In genomic region chr1:74901686-74902085, GRCm38 (mm10) we compare ENCODE assay signal across 10 mouse cellular contexts. TPM values are rescaled to one million over a fixed set of nuclear protein-coding genes. Genes with fewer than 3 reads are reported as not detected.
DNase-seq lines count a peak whose midpoint lies in the region; ATAC-seq and TF ChIP-seq lines count a peak whose summit lies in the region.
"Had no signal": no experiment of that assay in that cellular context is flagged by ENCODE, and none has a peak within 500 bp of the region (broad histone marks: within the 10 kb centered on the region; RNA-seq: fewer than 3 reads in every experiment).

No protein-coding gene starts in this region.

- H3K9ac ChIP-seq in hindbrain, embryonic 12.5 days, result no peak overlapping the region
- H3K9ac ChIP-seq in forebrain, embryonic 16.5 days (replicated peaks; ENCODE audit: low read depth, low read length), result no peak overlapping the region
- H3K9ac ChIP-seq: embryonic facial prominence, embryonic 12.5 days had no signal

- TF ChIP-seq POLR2A in cortical plate, adult 2 months (IDR thresholded peaks at IDR 0.05; ENCODE audit: extremely low read depth, insufficient read depth, low read length), result no peak

- peaks cover 40% of the 10 kb centered on the region for H3K4me1 ChIP-seq in hindbrain, embryonic 10.5 days (replicated peaks)
- H3K4me1 ChIP-seq in hindbrain, embryonic 12.5 days, result peaks cover 24% of the 10 kb centered on the region
- H3K4me1 ChIP-seq in cortical plate, adult 2 months (ENCODE audit: control insufficient read depth, insufficient read depth, low read length), result no peaks in the 10 kb centered on the region
- peaks cover 14% of the 10 kb centered on the region for H3K4me1 ChIP-seq in forebrain, embryonic 16.5 days (replicated peaks; ENCODE audit: control insufficient read depth, insufficient read depth, low read length)

- peak; percentile 52 for TF ChIP-seq CTCF in cortical plate, adult 2 months (IDR thresholded peaks at IDR 0.05; ENCODE audit: extremely low read depth, insufficient read depth, low read length)

- H3K4me3 ChIP-seq in hindbrain, embryonic 10.5 days, result no peak overlapping the region
- no peak overlapping the region for H3K4me3 ChIP-seq in hindbrain, embryonic 12.5 days
- no peak overlapping the region for H3K4me3 ChIP-seq in cortical plate, adult 2 months (ENCODE audit: insufficient read depth, low read length)
- H3K4me3 ChIP-seq in forebrain, embryonic 16.5 days (replicated peaks; ENCODE audit: low read length), result no peak overlapping the region

- no peaks in the 10 kb centered on the region for H3K9me3 ChIP-seq in hindbrain, embryonic 10.5 days
- no peaks in the 10 kb centered on the region for H3K9me3 ChIP-seq in hindbrain, embryonic 12.5 days (replicated peaks)
- no peaks in the 10 kb centered on the region for H3K9me3 ChIP-seq in forebrain, embryonic 16.5 days (ENCODE audit: control insufficient read depth, low read length)
- H3K9me3 ChIP-seq: embryonic facial prominence, embryonic 12.5 days had no signal

- no peak overlapping the region for H3K27ac ChIP-seq in hindbrain, embryonic 10.5 days
- no peak overlapping the region for H3K27ac ChIP-seq in hindbrain, embryonic 12.5 days
- no peak overlapping the region for H3K27ac ChIP-seq in cortical plate, adult 2 months (ENCODE audit: insufficient read depth, low read length)
- H3K27ac ChIP-seq in forebrain, embryonic 16.5 days (ENCODE audit: low read length), result no peak overlapping the region
- H3K27ac ChIP-seq: embryonic facial prominence, embryonic 12.5 days had no signal

- H3K36me3 ChIP-seq in hindbrain, embryonic 10.5 days, result no peaks in the 10 kb centered on the region
- no peaks in the 10 kb centered on the region for H3K36me3 ChIP-seq in hindbrain, embryonic 12.5 days
- H3K36me3 ChIP-seq in forebrain, embryonic 16.5 days (ENCODE audit: control insufficient read depth, insufficient read depth), result no peaks in the 10 kb centered on the region
- H3K36me3 ChIP-seq: embryonic facial prominence, embryonic 12.5 days had no signal

- ATAC-seq in hindbrain, embryonic 12.5 days (ENCODE audit: low FRiP score), result no peak
- no peak for ATAC-seq in forebrain, embryonic 16.5 days

- H3K27me3 ChIP-seq in hindbrain, embryonic 10.5 days (ENCODE audit: insufficient read depth, poor library complexity, severe bottlenecking), result peaks cover 96% of the 10 kb centered on the region
- H3K27me3 ChIP-seq in hindbrain, embryonic 12.5 days, result peaks cover 88% of the 10 kb centered on the region
- peaks cover 30% of the 10 kb centered on the region for H3K27me3 ChIP-seq in forebrain, embryonic 16.5 days (replicated peaks; ENCODE audit: control insufficient read depth, insufficient read depth, low read length)

- no peak overlapping the region for H3K4me2 ChIP-seq in hindbrain, embryonic 12.5 days (replicated peaks)
- no peak overlapping the region for H3K4me2 ChIP-seq in forebrain, embryonic 16.5 days (ENCODE audit: low read length)

- peak; percentile 67 for DNase-seq in hindbrain, embryonic 10.5 days (ENCODE audit: low spot score)
- DNase-seq in A20 (ENCODE audit: low read depth, low spot score) (peak; percentile 68), NIH3T3 (ENCODE audit: low read depth) (peak; percentile 71)
- peak; percentile 47 to 89 for DNase-seq in layer of hippocampus, postnatal 25 days (ENCODE audit: extremely low spot score in 1 of 2, low spot score in 1 of 2)
- DNase-seq in right cerebral cortex, postnatal 14 days, result peak; percentile 81

- WGBS in hindbrain, embryonic 10.5 days, result 5% methylated on average over 3 of the region's 3 CpGs
- WGBS in hindbrain, embryonic 12.5 days, result 0% methylated on average over 3 of the region's 3 CpGs
- WGBS in forebrain, embryonic 16.5 days, result 2% methylated on average over 3 of the region's 3 CpGs

RNA-seq across cellular contexts. Expression of gene Cryba2, which starts 8.7 kb away (rescaled TPM):
- not detected in 2 replicates for polyA plus RNA-seq in hindbrain, embryonic 10.5 days (2016; fragmentation: Nextera tagmentation; extraction: Ambion mirVana)
- 1.6 and 2.8 TPM in 2 replicates for polyA plus RNA-seq in hindbrain, embryonic 12.5 days (2016; fragmentation: Nextera tagmentation; extraction: Ambion mirVana)
- 0.66 and 1.4 TPM in 2 replicates for polyA plus RNA-seq in cortical plate, adult 2 months (2012; rRNA removed)
- under 1 TPM in 1 of 2 experiments, not detected in 1; 0.39 TPM for total RNA-seq in layer of hippocampus, postnatal 25 days (2021)
- polyA plus RNA-seq in forebrain, embryonic 16.5 days (2015; fragmentation: Nextera tagmentation; extraction: Ambion mirVana), result not detected in 2 replicates
- total RNA-seq: layer of hippocampus, postnatal 36 days had no signal

RNA-seq across cellular contexts. Expression of gene Fev, which starts 16.5 kb away (rescaled TPM):
- polyA plus RNA-seq in hindbrain, embryonic 10.5 days (2016; fragmentation: Nextera tagmentation; extraction: Ambion mirVana), result 0.25 and 0.89 TPM in 2 replicates
- 7.0 and 7.6 TPM in 2 replicates for polyA plus RNA-seq in hindbrain, embryonic 12.5 days (2016; fragmentation: Nextera tagmentation; extraction: Ambion mirVana)
- polyA plus RNA-seq in cortical plate, adult 2 months (2012; rRNA removed), result not detected in 2 replicates
- total RNA-seq in layer of hippocampus, postnatal 25 days (2021), result not detected
- not detected in 2 replicates for polyA plus RNA-seq in forebrain, embryonic 16.5 days (2015; fragmentation: Nextera tagmentation; extraction: Ambion mirVana)
- total RNA-seq: layer of hippocampus, postnatal 36 days had no signal

RNA-seq across cellular contexts. Expression of gene Cfap65, which starts 33.7 kb away (rescaled TPM):
- polyA plus RNA-seq in hindbrain, embryonic 10.5 days (2016; fragmentation: Nextera tagmentation; extraction: Ambion mirVana), result 0.50 and 1.7 TPM in 2 replicates
- 0.85 and 1.9 TPM in 2 replicates for polyA plus RNA-seq in hindbrain, embryonic 12.5 days (2016; fragmentation: Nextera tagmentation; extraction: Ambion mirVana)
- polyA plus RNA-seq in cortical plate, adult 2 months (2012; rRNA removed), result 8.9 and 10.6 TPM in 2 replicates
- 1 to 10 TPM; 1.2 to 2.3 TPM for total RNA-seq in layer of hippocampus, postnatal 25 days (2021)
- 0.39 and 0.45 TPM in 2 replicates for polyA plus RNA-seq in forebrain, embryonic 16.5 days (2015; fragmentation: Nextera tagmentation; extraction: Ambion mirVana)

RNA-seq across cellular contexts. Expression of gene Cdk5r2, which starts 47.0 kb away (rescaled TPM):
- 0.96 and 2.6 TPM in 2 replicates for polyA plus RNA-seq in hindbrain, embryonic 10.5 days (2016; fragmentation: Nextera tagmentation; extraction: Ambion mirVana)
- 6.9 and 7.5 TPM in 2 replicates for polyA plus RNA-seq in hindbrain, embryonic 12.5 days (2016; fragmentation: Nextera tagmentation; extraction: Ambion mirVana)
- 304 and 313 TPM in 2 replicates for polyA plus RNA-seq in cortical plate, adult 2 months (2012; rRNA removed)
- total RNA-seq in layer of hippocampus, postnatal 25 days (2021), result 100 to 1,000 TPM; 224 to 251 TPM
- polyA plus RNA-seq in forebrain, embryonic 16.5 days (2015; fragmentation: Nextera tagmentation; extraction: Ambion mirVana), result 2.2 and 2.8 TPM in 2 replicates

RNA-seq across cellular contexts. Expression of gene Ihh, which starts 49.8 kb away (rescaled TPM):
- 0.12 TPM in 2 replicates for polyA plus RNA-seq in hindbrain, embryonic 10.5 days (2016; fragmentation: Nextera tagmentation; extraction: Ambion mirVana)
- 0.14 and 0.83 TPM in 2 replicates for polyA plus RNA-seq in hindbrain, embryonic 12.5 days (2016; fragmentation: Nextera tagmentation; extraction: Ambion mirVana)
- polyA plus RNA-seq in cortical plate, adult 2 months (2012; rRNA removed), result 0.34 and 0.46 TPM in 2 replicates
- under 1 TPM; 0.10 to 0.38 TPM for total RNA-seq in layer of hippocampus, postnatal 25 days (2021)
- 0.16 TPM in 2 replicates for polyA plus RNA-seq in forebrain, embryonic 16.5 days (2015; fragmentation: Nextera tagmentation; extraction: Ambion mirVana)
